Mouse (Mus musculus): ENCODE results near the gene Spryd7. TPM values are rescaled to one million over a fixed set of nuclear protein-coding genes. Genes with fewer than 3 reads are reported as not detected.
"Not testable (repeated sequence)": the region's sequence is repeated elsewhere in the genome, so short reads cannot be mapped to it uniquely, and the experiment has no call there.

The Spryd7 gene
- polyA plus RNA-seq, 1 experiment from 2014 or later, result 21.7 TPM

GRCm38 (mm10) chr14:61572131-61572530 lies 15.4 kb upstream of the Spryd7 start:
- 81% methylated on average over 2 of the region's 2 CpGs for WGBS
- Histone ChIP-seq H3K9ac (replicated peaks; ENCODE audit: low read depth) (no peak overlapping the region), H3K27ac (ENCODE audit: low read length) (no peak overlapping the region), H3K4me3 (ENCODE audit: low read depth, low read length) (no peak overlapping the region), H3K4me1 (ENCODE audit: insufficient read depth, low read depth, low read length) (no peaks in the 10 kb centered on the region; the same call in 1 of the 2 replicates), H3K4me2 (replicated peaks; ENCODE audit: low read depth, low read length) (no peak overlapping the region), H3K36me3 (ENCODE audit: insufficient read depth, low read length) (no peaks in the 10 kb centered on the region), H3K9me3 (ENCODE audit: low read length) (no peaks in the 10 kb centered on the region), H3K27me3 (replicated peaks; ENCODE audit: insufficient read depth, low read length) (no peaks in the 10 kb centered on the region)
- no peak for DNase-seq (ENCODE audit: low spot score)
- ATAC-seq, result no peak
- no peak for TF ChIP-seq CTCF (IDR thresholded peaks at IDR 0.05)
- no peak for TF ChIP-seq EP300 (IDR thresholded peaks at IDR 0.05)

GRCm38 (mm10) chr14:61571366-61571765 lies 14.7 kb upstream of the Spryd7 start:
- WGBS, result 7% methylated on average over 4 of the region's 4 CpGs
- DNase-seq (ENCODE audit: low spot score) (peak; percentile 89), ATAC-seq (no peak; the same call in 1 of the 2 replicates)
- Histone ChIP-seq H3K9me3 (ENCODE audit: low read length) (no peaks in the 10 kb centered on the region), H3K4me3 (ENCODE audit: low read depth, low read length) (no peak overlapping the region), H3K36me3 (ENCODE audit: insufficient read depth, low read length) (no peaks in the 10 kb centered on the region), H3K27ac (ENCODE audit: low read length) (no peak overlapping the region), H3K9ac (replicated peaks; ENCODE audit: low read depth) (no peak overlapping the region), H3K4me1 (ENCODE audit: insufficient read depth, low read depth, low read length) (no peaks in the 10 kb centered on the region; the same call in 1 of the 2 replicates), H3K4me2 (replicated peaks; ENCODE audit: low read depth, low read length) (no peak overlapping the region; the same call in 1 of the 2 replicates), H3K27me3 (replicated peaks; ENCODE audit: insufficient read depth, low read length) (no peaks in the 10 kb centered on the region)
- TF ChIP-seq CTCF (IDR thresholded peaks at IDR 0.05) (peak; percentile 94), EP300 (IDR thresholded peaks at IDR 0.05) (no peak)

- H3K9ac ChIP-seq (replicated peaks; ENCODE audit: low read depth), result no peak overlapping the region
- no peaks in the 10 kb centered on the region for H3K27me3 ChIP-seq (replicated peaks; ENCODE audit: insufficient read depth, low read length)
- ATAC-seq (no peak), DNase-seq (ENCODE audit: low spot score) (no peak)
- no peak overlapping the region for H3K4me2 ChIP-seq (replicated peaks; ENCODE audit: low read depth, low read length)
- no peak overlapping the region for H3K27ac ChIP-seq (ENCODE audit: low read length)
- H3K4me1 ChIP-seq (ENCODE audit: insufficient read depth, low read depth, low read length), result no peaks in the 10 kb centered on the region; the same call in 1 of the 2 replicates
- H3K36me3 ChIP-seq (ENCODE audit: insufficient read depth, low read length), result no peaks in the 10 kb centered on the region
- no peak for TF ChIP-seq EP300 (IDR thresholded peaks at IDR 0.05)
- no peak for TF ChIP-seq CTCF (IDR thresholded peaks at IDR 0.05)
- H3K9me3 ChIP-seq (ENCODE audit: low read length), result no peaks in the 10 kb centered on the region
- no peak overlapping the region for H3K4me3 ChIP-seq (ENCODE audit: low read depth, low read length)
- WGBS, result 40% methylated on average over 2 of the region's 2 CpGs
Observed at GRCm38 (mm10) chr14:61569344-61569743, 12.7 kb upstream of the Spryd7 start.

- H3K27ac ChIP-seq (ENCODE audit: low read length); H3K4me3 ChIP-seq (ENCODE audit: low read depth, low read length); H3K9ac ChIP-seq (replicated peaks; ENCODE audit: low read depth); DNase-seq (ENCODE audit: low spot score); H3K36me3 ChIP-seq (ENCODE audit: insufficient read depth, low read length); H3K4me2 ChIP-seq (replicated peaks; ENCODE audit: low read depth, low read length); H3K9me3 ChIP-seq (ENCODE audit: low read length); H3K4me1 ChIP-seq (ENCODE audit: insufficient read depth, low read depth, low read length); H3K27me3 ChIP-seq (replicated peaks; ENCODE audit: insufficient read depth, low read length); ATAC-seq: not testable (repeated sequence)
- 80% methylated on average over 4 of the region's 4 CpGs for WGBS
Observed at GRCm38 (mm10) chr14:61566211-61566610, 9.5 kb upstream of the Spryd7 start.

GRCm38 (mm10) chr14:61559856-61560255 lies 3.2 kb upstream of the Spryd7 start:
- WGBS, result 39% methylated on average over 3 of the region's 3 CpGs
- DNase-seq (ENCODE audit: low spot score), result peak; percentile 54

GRCm38 (mm10) chr14:61558901-61559300 lies 2.2 kb upstream of the Spryd7 start:
- 75% methylated on average over 6 of the region's 6 CpGs for WGBS

More at GRCm38 (mm10) chr14:61559856-61560255, 3.2 kb upstream of the Spryd7 start:
- Histone ChIP-seq H3K4me1 (ENCODE audit: insufficient read depth, low read depth, low read length) (no peaks in the 10 kb centered on the region), H3K27me3 (replicated peaks; ENCODE audit: insufficient read depth, low read length) (no peaks in the 10 kb centered on the region), H3K4me3 (ENCODE audit: low read depth, low read length) (no peak overlapping the region), H3K4me2 (replicated peaks; ENCODE audit: low read depth, low read length) (no peak overlapping the region), H3K27ac (ENCODE audit: low read length) (no peak overlapping the region), H3K9me3 (ENCODE audit: low read length) (no peaks in the 10 kb centered on the region), H3K9ac (replicated peaks; ENCODE audit: low read depth) (no peak overlapping the region), H3K36me3 (ENCODE audit: insufficient read depth, low read length) (no peaks in the 10 kb centered on the region)
- no peak for ATAC-seq
- TF ChIP-seq EP300 (IDR thresholded peaks at IDR 0.05) (no peak), CTCF (IDR thresholded peaks at IDR 0.05) (no peak)

GRCm38 (mm10) chr14:61555931-61556288 lies 776 bp downstream of the Spryd7 start:
- whole genome bisulfite sequencing, result 9% methylated on average over 6 of the region's 6 CpGs
- peak overlapping the region; percentile 88 for H3K27ac ChIP-seq (ENCODE audit: low read length)
- peak overlapping the region; percentile 72 for H3K4me3 ChIP-seq (ENCODE audit: low read depth, low read length)
- H3K9me3 ChIP-seq (ENCODE audit: low read length), result no peaks in the 10 kb centered on the region
- no peaks in the 10 kb centered on the region for H3K27me3 ChIP-seq (replicated peaks; ENCODE audit: insufficient read depth, low read length)
- ATAC-seq (no peak; the same call in 1 of the 2 replicates), DNase-seq (ENCODE audit: low spot score) (no peak)
- no peaks in the 10 kb centered on the region for H3K36me3 ChIP-seq (ENCODE audit: insufficient read depth, low read length)
- peak overlapping the region; percentile 62 for H3K9ac ChIP-seq (replicated peaks; ENCODE audit: low read depth)
- TF ChIP-seq CTCF (IDR thresholded peaks at IDR 0.05) (no peak), EP300 (IDR thresholded peaks at IDR 0.05) (no peak)
- no peaks in the 10 kb centered on the region for H3K4me1 ChIP-seq (ENCODE audit: insufficient read depth, low read depth, low read length)
- H3K4me2 ChIP-seq (replicated peaks; ENCODE audit: low read depth, low read length), result peak overlapping the region; percentile 83

More at GRCm38 (mm10) chr14:61558901-61559300, 2.2 kb upstream of the Spryd7 start:
- ATAC-seq, result no peak
- TF ChIP-seq EP300 (IDR thresholded peaks at IDR 0.05) (no peak), CTCF (IDR thresholded peaks at IDR 0.05) (no peak)
- no peak overlapping the region for H3K4me2 ChIP-seq (replicated peaks; ENCODE audit: low read depth, low read length)
- no peak overlapping the region for H3K4me3 ChIP-seq (ENCODE audit: low read depth, low read length)
- H3K9me3 ChIP-seq (ENCODE audit: low read length), result no peaks in the 10 kb centered on the region
- no peaks in the 10 kb centered on the region for H3K36me3 ChIP-seq (ENCODE audit: insufficient read depth, low read length)
- H3K9ac ChIP-seq (replicated peaks; ENCODE audit: low read depth), result no peak overlapping the region
- H3K27ac ChIP-seq (ENCODE audit: low read length), result no peak overlapping the region
- no peaks in the 10 kb centered on the region for H3K27me3 ChIP-seq (replicated peaks; ENCODE audit: insufficient read depth, low read length)
- no peak for DNase-seq (ENCODE audit: low spot score)
- no peaks in the 10 kb centered on the region for H3K4me1 ChIP-seq (ENCODE audit: insufficient read depth, low read depth, low read length)
